Mouse (Mus musculus) intestine, embryonic 15.5 days (tissue): ENCODE measurements around the gene Clpsl2. TPM values are rescaled to one million over a fixed set of nuclear protein-coding genes. Genes with fewer than 3 reads are reported as not detected.
"Not testable (repeated sequence)": the region's sequence is repeated elsewhere in the genome, so short reads cannot be mapped to it uniquely, and the experiment has no call there.

Experiments
- ATAC-seq: fragments of 200-750 bp; cut with Nextera tagmentation; 2 replicates; pipeline ENCODE4 v1.8.0; 2017; ENCODE audit warnings: moderate TSS enrichment, moderate library complexity
- H3K27ac ChIP-seq: fragments of 300-500 bp; sonication (generic); 2 replicates; pipeline ENCODE4 v1.5.1; 2015; ENCODE audit warnings: mild to moderate bottlenecking, inconsistent platforms
- H3K27me3 ChIP-seq: fragments of 300-500 bp; sonication (generic); replicated peaks from 2 replicates; pipeline ENCODE4 v1.6.1; 2015; ENCODE audit warnings: inconsistent platforms
- H3K36me3 ChIP-seq: fragments of 300-500 bp; sonication (generic); 2 replicates; pipeline ENCODE4 v1.6.1; 2015; ENCODE audit warnings: inconsistent platforms
- H3K4me1 ChIP-seq: fragments of 300-500 bp; sonication (generic); replicated peaks from 2 replicates; pipeline ENCODE4 v1.6.1; 2015; ENCODE audit warnings: inconsistent platforms
- H3K4me2 ChIP-seq: fragments of 300-500 bp; sonication (generic); replicated peaks from 2 replicates; pipeline ENCODE4 v1.6.1; 2015; ENCODE audit warnings: mild to moderate bottlenecking, inconsistent platforms
- H3K4me3 ChIP-seq: fragments of 300-500 bp; sonication (generic); replicated peaks from 2 replicates; pipeline ENCODE4 v1.5.1; 2015; ENCODE audit warnings: inconsistent platforms
- H3K9ac ChIP-seq: fragments of 300-500 bp; sonication (generic); 2 replicates; pipeline ENCODE4 v1.6.1; 2015; ENCODE audit warnings: inconsistent platforms
- H3K9me3 ChIP-seq: fragments of 300-500 bp; sonication (generic); 2 replicates; pipeline ENCODE4 v1.6.1; 2016; ENCODE audit warnings: inconsistent platforms
- WGBS: fragments of 180-500 bp; shearing (Covaris S2); methylation state at CpG from one replicate; pipeline ENCODE4 v1.1.7; 2015; 5-methylcytosine and 5-hydroxymethylcytosine counted together
- polyA plus RNA-seq: library from polyadenylated mRNA; unstranded; fragments of >200 nt; fragmentation: Nextera tagmentation; extraction: Ambion mirVana; gene quantifications from 2 replicates; pipeline ENCODE4 v1.2.1, GENCODE M21; 2015

Gene Clpsl2
- polyA plus RNA-seq, 1 experiment from 2014 or later, result not detected

DNA sequence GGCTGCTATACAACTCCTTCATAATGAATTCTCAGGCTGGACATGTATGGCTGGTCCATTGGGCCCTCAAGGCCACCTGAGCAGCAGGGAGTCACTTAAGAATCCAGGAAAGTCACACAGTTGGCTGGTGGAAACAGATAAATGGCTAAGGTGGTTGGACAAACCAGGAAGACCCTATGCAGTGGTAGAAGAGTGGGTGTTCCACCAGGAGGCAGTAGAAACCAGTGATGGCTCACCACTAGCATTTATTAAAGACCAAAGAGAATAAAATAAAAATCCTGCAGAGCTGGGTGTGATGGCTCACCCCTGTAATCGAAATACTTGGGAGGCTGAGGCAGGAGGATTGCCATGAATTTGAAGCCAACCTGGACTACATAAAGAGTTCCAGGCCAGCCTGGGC lies 2.3 kb upstream of the Clpsl2 start:
- H3K36me3 ChIP-seq, result no peaks in the 10 kb centered on the region
- WGBS, result 89% methylated on average over 1 of the region's 1 CpGs
- no peak overlapping the region for H3K4me3 ChIP-seq
- no peak overlapping the region for H3K4me2 ChIP-seq
- H3K4me1 ChIP-seq, result no peaks in the 10 kb centered on the region
- H3K27ac ChIP-seq, result no peak overlapping the region
- H3K9me3 ChIP-seq, result no peaks in the 10 kb centered on the region
- H3K27me3 ChIP-seq, result no peaks in the 10 kb centered on the region
- no peak overlapping the region for H3K9ac ChIP-seq
- ATAC-seq, result no peak

DNA sequence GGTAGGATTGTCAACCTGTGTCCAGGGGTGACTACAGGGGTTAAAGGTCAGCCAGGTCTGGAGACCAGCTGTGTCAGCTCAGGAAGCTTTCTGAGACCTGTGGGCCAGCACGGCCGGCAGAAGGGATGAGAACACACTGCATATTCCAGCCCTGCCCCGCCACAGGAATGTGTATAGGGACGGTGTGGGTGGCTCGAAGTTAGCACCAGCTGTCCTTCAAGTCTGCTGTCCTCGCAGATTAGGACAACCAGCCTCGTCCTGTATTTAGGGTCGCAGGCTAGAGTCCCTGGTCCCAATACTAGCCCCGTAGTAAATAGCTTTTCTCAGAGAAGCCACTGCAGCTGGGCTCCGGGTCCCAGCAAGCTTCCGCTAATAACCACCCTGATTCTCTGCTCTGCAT lies 661 bp upstream of the Clpsl2 start:
- no peak overlapping the region for H3K4me3 ChIP-seq
- H3K4me1 ChIP-seq, result 0 out of 2 replicates have a peak, but pooled peaks cover 2% of the 10 kb centered on the region
- no peaks in the 10 kb centered on the region for H3K9me3 ChIP-seq
- H3K27me3 ChIP-seq, result no peaks in the 10 kb centered on the region
- H3K36me3 ChIP-seq, result no peaks in the 10 kb centered on the region
- 63% methylated on average over 11 of the region's 11 CpGs for WGBS
- H3K27ac ChIP-seq, result no peak overlapping the region
- no peak overlapping the region for H3K9ac ChIP-seq
- no peak for ATAC-seq
- no peak overlapping the region for H3K4me2 ChIP-seq

DNA sequence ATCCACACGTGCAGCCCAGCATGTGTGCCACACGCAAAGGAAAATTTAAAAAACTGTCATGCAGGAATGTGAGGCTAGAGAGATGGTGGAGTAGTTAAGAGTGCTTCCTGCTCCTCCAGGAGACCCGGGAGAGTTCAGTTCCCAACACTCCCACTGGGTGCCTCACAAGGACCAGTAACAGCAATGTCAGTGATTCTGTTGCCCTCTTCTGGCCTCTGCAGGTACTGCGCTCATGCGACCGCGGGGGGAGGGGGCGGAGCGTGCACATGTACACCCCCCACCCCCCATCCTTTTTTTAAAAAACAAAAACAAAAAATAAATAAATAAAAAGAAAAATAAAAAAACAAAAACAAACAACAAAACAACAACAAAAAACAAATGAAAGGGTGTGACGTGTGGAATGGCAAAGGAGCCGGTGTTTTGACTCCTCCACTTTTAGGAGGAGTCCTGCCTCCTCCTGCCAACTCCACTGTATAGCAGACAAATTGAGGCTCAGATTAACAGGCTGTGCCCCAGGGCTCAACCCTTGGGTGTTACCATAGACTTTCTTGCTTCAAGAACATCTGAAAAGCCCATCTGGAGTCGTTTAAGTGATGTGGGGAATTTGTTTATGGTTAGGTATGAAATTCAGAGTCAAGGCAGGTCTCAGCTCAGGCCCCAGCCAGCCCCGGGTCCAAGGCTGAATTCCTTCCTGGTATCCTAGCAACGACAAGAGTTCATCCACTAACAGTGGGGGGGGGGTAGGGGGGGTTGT lies 4.0 kb downstream of the Clpsl2 start:
- no peaks in the 10 kb centered on the region for H3K9me3 ChIP-seq
- H3K36me3 ChIP-seq, result no peaks in the 10 kb centered on the region
- peak; percentile 35; the same call in 1 of the 2 replicates for ATAC-seq
- H3K4me3 ChIP-seq, result no peak overlapping the region
- peaks cover 11% of the 10 kb centered on the region; the same call in 1 of the 2 replicates for H3K4me1 ChIP-seq
- no peak overlapping the region for H3K4me2 ChIP-seq
- no peak overlapping the region for H3K27ac ChIP-seq
- 4% methylated on average over 14 of the region's 14 CpGs for WGBS
- no peak overlapping the region for H3K9ac ChIP-seq
- H3K27me3 ChIP-seq, result no peaks in the 10 kb centered on the region

DNA sequence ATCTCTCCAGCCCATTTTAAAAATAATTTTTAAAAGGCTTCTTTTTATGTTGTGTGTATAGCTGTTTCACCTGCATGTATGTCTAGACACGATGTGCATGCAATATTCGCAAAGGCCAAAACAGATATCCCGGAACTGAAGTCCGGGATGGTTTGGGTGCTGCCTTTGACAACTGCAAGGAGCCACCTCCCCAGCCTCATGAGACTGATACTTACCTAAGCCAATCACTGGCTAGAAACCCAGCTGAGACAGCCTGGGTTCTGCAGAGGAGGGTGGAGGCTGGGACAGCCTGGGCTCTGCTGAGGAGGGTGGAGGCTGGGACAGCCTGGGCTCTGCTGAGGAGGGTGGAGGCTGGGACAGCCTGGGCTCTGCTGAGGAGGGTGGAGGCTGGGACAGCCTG lies 4.8 kb downstream of the Clpsl2 start:
- not testable (repeated sequence) for H3K36me3 ChIP-seq, H3K27me3 ChIP-seq, H3K4me2 ChIP-seq, H3K27ac ChIP-seq, ATAC-seq, H3K9me3 ChIP-seq, H3K4me3 ChIP-seq, H3K9ac ChIP-seq
- peaks cover 11% of the 10 kb centered on the region; the same call in 1 of the 2 replicates for H3K4me1 ChIP-seq
- WGBS, result 91% methylated on average over 4 of the region's 4 CpGs

DNA sequence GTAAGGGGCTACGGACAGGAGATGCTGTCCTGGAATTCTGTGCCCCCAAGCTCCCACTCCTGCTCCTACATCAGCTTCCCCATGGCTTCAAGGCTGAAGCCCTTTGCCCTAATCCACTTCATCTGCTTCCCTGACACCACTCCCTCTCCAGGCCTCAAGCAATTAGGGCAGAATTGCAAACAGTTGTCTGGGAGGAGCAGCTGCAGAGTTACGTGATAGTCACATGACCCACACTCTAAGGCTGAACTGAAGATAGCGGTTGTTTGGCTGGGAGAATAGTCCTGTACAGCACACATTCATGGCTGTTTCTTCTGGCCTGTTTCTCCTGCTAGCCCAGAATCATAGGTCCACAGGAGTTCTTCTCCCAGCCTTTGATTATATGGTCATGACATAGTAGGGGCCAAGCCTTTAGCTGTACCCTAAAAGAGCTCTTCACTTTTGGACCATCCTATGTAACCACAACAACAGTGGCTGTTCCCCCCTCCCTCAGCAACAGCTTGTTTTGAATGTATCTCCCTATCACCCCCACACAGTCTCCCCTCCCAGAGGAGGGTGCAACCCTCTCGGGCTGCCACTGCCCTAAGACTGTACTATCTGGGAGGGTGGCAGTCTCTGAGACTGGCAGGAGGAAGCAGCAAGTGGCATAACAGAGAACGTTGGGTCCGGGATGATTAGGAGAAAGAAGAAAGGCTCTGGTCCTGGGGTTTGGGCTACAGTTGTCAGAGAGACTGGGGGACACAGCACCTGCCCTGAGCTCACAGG lies 7.6 kb downstream of the Clpsl2 start:
- H3K4me1 ChIP-seq, result peaks cover 11% of the 10 kb centered on the region; the same call in 1 of the 2 replicates
- WGBS, result 46% methylated on average over 6 of the region's 6 CpGs
- H3K9me3 ChIP-seq, result no peaks in the 10 kb centered on the region
- H3K36me3 ChIP-seq, result no peaks in the 10 kb centered on the region
- no peak overlapping the region for H3K9ac ChIP-seq
- no peak overlapping the region for H3K27ac ChIP-seq
- ATAC-seq, result peak; percentile 73
- H3K4me2 ChIP-seq, result no peak overlapping the region
- H3K4me3 ChIP-seq, result no peak overlapping the region
- H3K27me3 ChIP-seq, result no peaks in the 10 kb centered on the region

DNA sequence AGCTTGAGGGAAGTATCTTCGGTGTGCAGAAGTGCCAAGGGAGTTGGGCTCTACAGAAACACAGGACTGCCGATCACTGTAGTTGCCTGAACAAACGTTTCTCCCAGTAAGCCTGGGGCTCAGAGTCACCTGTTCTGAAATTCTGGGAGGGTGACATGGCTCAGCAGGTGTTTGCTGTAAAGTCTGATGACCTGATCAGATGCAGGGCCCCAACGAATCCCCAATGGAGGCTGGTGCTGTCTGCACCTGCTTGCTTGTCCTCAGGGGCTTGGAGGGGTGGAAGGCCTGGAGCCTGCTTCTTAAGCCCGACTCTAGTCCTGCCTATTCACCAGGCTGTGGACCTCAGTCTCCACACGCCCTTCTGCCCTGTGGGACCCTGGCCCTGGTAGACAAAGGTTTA lies 8.6 kb downstream of the Clpsl2 start:
- Histone ChIP-seq H3K4me3 (no peak overlapping the region), H3K36me3 (no peaks in the 10 kb centered on the region), H3K9me3 (no peaks in the 10 kb centered on the region), H3K4me1 (peaks cover 11% of the 10 kb centered on the region; the same call in 1 of the 2 replicates), H3K27me3 (no peaks in the 10 kb centered on the region), H3K27ac (no peak overlapping the region), H3K4me2 (no peak overlapping the region), H3K9ac (no peak overlapping the region)
- whole genome bisulfite sequencing, result 66% methylated on average over 6 of the region's 6 CpGs
- no peak for ATAC-seq

DNA sequence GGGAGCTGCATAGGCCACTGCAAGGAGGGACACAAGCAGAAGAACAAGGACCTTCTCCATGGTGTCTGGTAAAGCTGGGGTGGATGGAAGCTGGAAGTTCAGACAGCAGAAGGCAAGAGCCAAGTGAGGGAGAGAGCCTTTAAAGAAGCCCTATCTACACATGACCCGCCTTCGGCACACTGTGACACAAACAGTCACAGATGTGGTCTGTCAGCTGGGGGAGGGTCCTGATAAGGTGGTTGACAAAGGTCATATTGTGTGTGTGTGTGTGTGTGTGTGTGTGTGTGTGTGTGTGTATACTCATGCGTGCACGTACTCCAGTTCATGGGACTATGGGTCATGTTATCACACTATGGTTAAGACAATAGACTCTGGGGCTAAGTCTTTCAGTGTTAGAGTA lies 11.4 kb downstream of the Clpsl2 start, which contains the start of gene Clps:
Gene Clps, minus strand, starts transcription at position 169 of the 400 bp plus-strand sequence.
- 0 out of 2 replicates have a peak, but pooled peaks have one; percentile 21 for ATAC-seq
- Histone ChIP-seq H3K4me2 (no peak within 1 kb of the TSS), H3K4me1 (peaks cover 9% of the 10 kb centered on the region; the same call in 1 of the 2 replicates), H3K27me3 (no peaks in the 10 kb centered on the region), H3K9ac (no peak within 1 kb of the TSS), H3K36me3 (no peaks in the 10 kb centered on the region), H3K27ac (peak within 1 kb of the TSS; percentile 15; the same call in 1 of the 2 replicates), H3K9me3 (no peaks in the 10 kb centered on the region), H3K4me3 (no peak within 1 kb of the TSS)
- 56% methylated on average over 4 of the region's 4 CpGs for WGBS

DNA sequence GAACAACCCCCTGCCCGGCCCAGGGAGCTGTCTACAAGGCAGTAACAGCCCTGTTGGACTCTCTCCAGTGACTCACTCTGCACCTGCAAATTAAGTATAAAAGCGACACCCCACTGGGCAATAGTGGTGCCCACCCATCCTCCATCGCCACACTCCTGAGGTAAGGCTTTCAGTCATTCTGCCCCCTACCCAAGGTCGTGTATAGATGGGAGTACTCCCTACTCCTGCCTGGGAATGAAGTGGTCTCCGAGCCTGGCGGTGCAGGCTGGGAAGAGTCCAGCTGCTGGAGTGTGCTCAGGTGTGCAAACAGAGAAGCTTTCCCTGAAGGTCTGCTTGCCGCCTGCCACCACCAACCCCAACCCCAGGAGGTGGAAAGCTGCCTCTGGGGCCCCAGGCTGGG lies 12.4 kb downstream of the Clpsl2 start:
- H3K36me3 ChIP-seq, result no peaks in the 10 kb centered on the region
- WGBS, result 48% methylated on average over 7 of the region's 7 CpGs
- no peak overlapping the region for H3K4me3 ChIP-seq
- H3K4me2 ChIP-seq, result no peak overlapping the region
- H3K9ac ChIP-seq, result no peak overlapping the region
- no peaks in the 10 kb centered on the region for H3K27me3 ChIP-seq
- no peak overlapping the region for H3K27ac ChIP-seq
- H3K4me1 ChIP-seq, result peaks cover 2% of the 10 kb centered on the region; the same call in 1 of the 2 replicates
- H3K9me3 ChIP-seq, result no peaks in the 10 kb centered on the region
- ATAC-seq, result peak; percentile 46

DNA sequence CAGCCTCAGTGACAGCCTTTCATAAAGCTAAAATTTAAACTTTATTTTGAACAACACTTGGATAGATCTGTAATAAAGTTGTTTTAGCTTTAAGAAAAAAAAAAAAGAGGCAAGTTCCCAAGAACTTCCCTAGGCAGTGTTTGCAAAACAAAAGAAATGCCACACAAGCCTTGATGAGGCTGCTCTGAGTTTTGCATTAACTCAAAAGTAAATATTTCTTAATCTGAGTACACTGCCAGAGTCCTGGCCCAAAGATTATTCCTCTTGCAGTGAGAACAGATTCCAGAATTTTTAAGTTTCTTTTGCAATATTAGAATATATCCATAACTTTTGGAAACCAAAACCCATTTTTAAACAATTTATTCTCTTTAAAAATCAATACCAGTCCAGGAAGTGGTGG lies 16.0 kb downstream of the Clpsl2 start:
- no peak for ATAC-seq
- Histone ChIP-seq H3K4me2 (no peak overlapping the region), H3K4me1 (no peaks in the 10 kb centered on the region), H3K9me3 (no peaks in the 10 kb centered on the region), H3K27me3 (no peaks in the 10 kb centered on the region), H3K36me3 (no peaks in the 10 kb centered on the region), H3K9ac (no peak overlapping the region), H3K27ac (no peak overlapping the region), H3K4me3 (no peak overlapping the region)

DNA sequence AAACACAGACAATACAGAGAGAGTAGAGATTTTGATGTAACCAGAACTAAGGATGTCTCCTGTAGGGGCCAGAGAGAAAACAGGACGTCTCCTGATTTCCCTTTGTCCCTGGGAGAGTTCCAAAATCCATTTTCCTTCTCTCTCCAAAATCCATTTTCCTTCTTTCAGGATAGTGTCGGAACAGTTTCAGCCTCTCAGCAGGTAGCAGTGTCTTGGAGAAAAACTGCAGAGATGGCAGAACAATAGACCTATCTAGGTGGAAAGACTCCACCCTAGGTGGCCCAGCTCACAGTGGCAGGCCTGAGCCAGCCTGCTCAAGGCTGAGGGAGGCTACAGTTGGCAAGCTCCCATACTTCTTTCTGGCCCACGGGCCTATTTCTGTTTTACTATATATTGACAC lies 18.3 kb downstream of the Clpsl2 start:
- Histone ChIP-seq H3K4me1 (no peaks in the 10 kb centered on the region), H3K27me3 (no peaks in the 10 kb centered on the region)
- ATAC-seq, result no peak

DNA sequence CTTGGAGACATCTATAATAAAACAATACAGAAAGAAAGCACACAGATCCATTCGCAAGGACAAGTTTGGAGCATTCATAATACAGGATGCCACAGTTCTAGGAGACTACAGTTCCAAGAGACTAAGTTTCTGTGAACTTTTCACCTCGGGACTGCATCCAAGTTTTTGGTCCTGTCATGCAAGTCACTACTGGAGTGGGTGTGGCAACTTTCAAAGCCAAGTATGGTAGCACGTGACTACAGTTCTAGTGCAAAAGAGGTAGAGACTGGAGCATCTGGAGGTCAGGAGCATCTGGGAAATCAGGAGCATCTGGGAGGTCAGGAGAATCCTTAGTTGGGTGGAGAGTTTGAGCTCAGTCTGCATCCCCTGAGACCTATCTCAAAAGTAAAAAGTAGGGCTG lies 22.7 kb downstream of the Clpsl2 start:
- no peaks in the 10 kb centered on the region for H3K36me3 ChIP-seq
- no peak overlapping the region for H3K4me3 ChIP-seq
- no peak overlapping the region for H3K9ac ChIP-seq
- 76% methylated on average over 3 of the region's 3 CpGs for WGBS
- no peak for ATAC-seq
- no peak overlapping the region for H3K27ac ChIP-seq
- peaks cover 11% of the 10 kb centered on the region for H3K4me1 ChIP-seq
- no peak overlapping the region for H3K4me2 ChIP-seq
- H3K9me3 ChIP-seq, result no peaks in the 10 kb centered on the region
- H3K27me3 ChIP-seq, result no peaks in the 10 kb centered on the region

More for the DNA sequence above, 18.3 kb downstream of the Clpsl2 start:
- H3K27ac ChIP-seq, result no peak overlapping the region
- no peaks in the 10 kb centered on the region for H3K36me3 ChIP-seq
- H3K9me3 ChIP-seq, result no peaks in the 10 kb centered on the region
- H3K9ac ChIP-seq, result no peak overlapping the region
- WGBS, result 51% methylated on average over 3 of the region's 3 CpGs
- H3K4me2 ChIP-seq, result no peak overlapping the region
- H3K4me3 ChIP-seq, result no peak overlapping the region

DNA sequence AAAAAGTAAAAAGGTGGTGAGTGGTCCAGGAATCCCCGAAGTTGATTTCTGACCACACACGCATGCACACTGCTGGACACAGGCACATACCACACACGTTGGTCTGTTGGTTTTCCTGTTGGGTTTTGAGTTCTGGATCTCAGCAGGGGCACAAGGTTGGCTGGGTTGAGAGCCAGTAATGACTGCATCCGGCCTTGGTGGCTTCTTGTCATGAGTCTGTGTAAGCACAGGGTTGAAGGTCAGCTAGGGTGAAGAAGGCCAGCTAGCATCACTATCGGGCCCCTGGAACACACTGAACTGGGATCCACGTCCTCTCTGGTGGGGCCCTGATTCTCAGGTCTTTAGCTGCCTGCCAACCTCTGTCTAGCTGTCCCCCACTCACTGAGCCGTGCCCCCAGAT lies 23.3 kb downstream of the Clpsl2 start:
- H3K27me3 ChIP-seq, result no peaks in the 10 kb centered on the region

More for the DNA sequence above, 23.3 kb downstream of the Clpsl2 start:
- Histone ChIP-seq H3K4me3 (no peak overlapping the region), H3K4me2 (no peak overlapping the region), H3K27ac (no peak overlapping the region), H3K4me1 (peaks cover 11% of the 10 kb centered on the region), H3K36me3 (no peaks in the 10 kb centered on the region), H3K9ac (no peak overlapping the region), H3K9me3 (no peaks in the 10 kb centered on the region)
- ATAC-seq, result no peak
- WGBS, result 85% methylated on average over 7 of the region's 7 CpGs
